Mouse (Mus musculus) spleen, adult 2 months (tissue): ENCODE measurements around the gene 4930447C04Rik. TPM values are rescaled to one million over a fixed set of nuclear protein-coding genes. Genes with fewer than 3 reads are reported as not detected.

Experiments used
- DNase-seq, 2 experiments: peaks; one replicate each; pipeline versions ENCODE4 v3.0.0 to v3.0.0-alpha.2; 2012 to 2021; ENCODE audit warnings: low spot score in 2 of 2, low read depth in 1 of 2
- H3K27ac ChIP-seq: fragments of 200-500 bp; 2 replicates; pipeline ENCODE4 v1.5.1; 2012; ENCODE audit warnings: low read length, inconsistent platforms; ENCODE audit not compliant: insufficient read depth
- H3K27me3 ChIP-seq: fragments of 200-500 bp; 2 replicates; pipeline ENCODE4 v1.6.1; 2012; ENCODE audit warnings: mild to moderate bottlenecking, moderate library complexity, low read length, inconsistent platforms; ENCODE audit not compliant: control insufficient read depth, insufficient read depth
- H3K36me3 ChIP-seq: fragments of 200-500 bp; 2 replicates; pipeline ENCODE4 v1.6.1; 2012; ENCODE audit warnings: mild to moderate bottlenecking, low read length, inconsistent platforms; ENCODE audit not compliant: control insufficient read depth, insufficient read depth
- H3K4me1 ChIP-seq: fragments of 200-500 bp; 2 replicates; pipeline ENCODE4 v1.6.1; 2011; ENCODE audit warnings: inconsistent platforms; ENCODE audit not compliant: control insufficient read depth, insufficient read depth, insufficient read length
- H3K4me3 ChIP-seq: fragments of 200-500 bp; 2 replicates; pipeline ENCODE4 v1.5.1; 2011; ENCODE audit warnings: mild to moderate bottlenecking, inconsistent platforms; ENCODE audit not compliant: insufficient read depth, insufficient read length; ENCODE audit errors: extremely low read depth
- CTCF ChIP-seq: fragments of 200-500 bp; IDR thresholded peaks from 2 replicates; pipeline ENCODE4 v1.5.1; 2011; ENCODE audit warnings: mild to moderate bottlenecking, inconsistent platforms; ENCODE audit not compliant: insufficient read depth, insufficient read length, insufficient replicate concordance; ENCODE audit errors: extremely low read depth
- POLR2A ChIP-seq: fragments of 200-500 bp; IDR thresholded peaks from 2 replicates; pipeline ENCODE4 v1.6.1; 2011; ENCODE audit warnings: low read depth, low read length, inconsistent platforms
- WGBS: fragments of 180-500 bp; shearing (Covaris S2); methylation state at CpG from one replicate; pipeline ENCODE4 v1.1.7; 2018; 5-methylcytosine and 5-hydroxymethylcytosine counted together
- polyA plus RNA-seq: library from polyadenylated mRNA; depleted of rRNA; stranded (reverse); fragments of >200 nt; gene quantifications from 2 replicates; pipeline ENCODE4 v1.2.3, GENCODE M21; 2012

4930447C04Rik gene
- polyA plus RNA-seq, 1 experiment = not detected

DNA sequence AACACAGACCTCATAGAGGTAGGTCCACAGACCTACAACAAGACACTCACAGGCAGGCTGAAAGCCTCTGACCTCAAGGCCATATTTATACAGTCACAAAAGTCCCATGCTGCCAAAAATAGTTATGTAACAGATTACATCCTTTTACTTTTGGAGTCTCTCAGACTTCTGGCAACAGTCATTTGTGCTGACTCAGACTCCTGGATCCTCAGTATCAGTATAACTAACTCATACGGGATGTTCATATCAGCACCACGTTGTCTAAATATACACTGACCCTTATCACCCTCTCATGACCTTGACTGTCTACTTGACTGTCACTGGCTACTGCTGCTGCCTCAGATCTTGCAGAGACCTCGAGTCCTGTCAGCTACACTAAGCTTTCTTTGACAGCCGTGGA lies 14.3 kb upstream of the 4930447C04Rik start:
- no peak for TF ChIP-seq CTCF
- no peak for TF ChIP-seq POLR2A
- 61% methylated on average over 4 of the region's 4 CpGs for WGBS
- no peaks in the 10 kb centered on the region for H3K4me1 ChIP-seq
- no peak overlapping the region for H3K27ac ChIP-seq
- H3K4me3 ChIP-seq = no peak overlapping the region
- no peaks in the 10 kb centered on the region for H3K36me3 ChIP-seq
- 0 out of 2 replicates have a peak, but pooled peaks cover 1% of the 10 kb centered on the region for H3K27me3 ChIP-seq
- no peak for DNase-seq

DNA sequence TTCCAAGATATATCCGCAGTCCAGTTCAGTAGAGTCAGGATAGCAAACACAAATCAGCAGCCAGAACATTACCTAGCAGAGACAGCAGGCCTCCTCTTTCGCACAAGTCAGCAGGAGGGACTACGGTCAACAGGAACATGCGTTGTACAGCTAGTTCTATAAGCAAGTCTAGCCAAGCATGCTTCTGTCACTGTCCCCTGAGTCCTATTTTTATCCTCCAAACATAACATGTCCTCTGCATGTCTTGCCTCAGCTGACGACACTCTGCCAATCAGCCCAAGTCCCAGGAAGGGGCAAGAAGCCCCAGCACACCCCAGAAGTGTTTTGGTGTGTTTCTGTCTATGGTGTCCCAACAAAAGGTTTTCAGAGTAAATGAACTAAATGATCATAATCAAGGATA lies 13.3 kb upstream of the 4930447C04Rik start:
- TF ChIP-seq CTCF (no peak), POLR2A (no peak)
- Histone ChIP-seq H3K4me1 (no peaks in the 10 kb centered on the region), H3K27ac (no peak overlapping the region), H3K36me3 (no peaks in the 10 kb centered on the region), H3K27me3 (0 out of 2 replicates have a peak, but pooled peaks cover 1% of the 10 kb centered on the region), H3K4me3 (no peak overlapping the region)
- WGBS = 91% methylated on average over 5 of the region's 5 CpGs
- no peak for DNase-seq

DNA sequence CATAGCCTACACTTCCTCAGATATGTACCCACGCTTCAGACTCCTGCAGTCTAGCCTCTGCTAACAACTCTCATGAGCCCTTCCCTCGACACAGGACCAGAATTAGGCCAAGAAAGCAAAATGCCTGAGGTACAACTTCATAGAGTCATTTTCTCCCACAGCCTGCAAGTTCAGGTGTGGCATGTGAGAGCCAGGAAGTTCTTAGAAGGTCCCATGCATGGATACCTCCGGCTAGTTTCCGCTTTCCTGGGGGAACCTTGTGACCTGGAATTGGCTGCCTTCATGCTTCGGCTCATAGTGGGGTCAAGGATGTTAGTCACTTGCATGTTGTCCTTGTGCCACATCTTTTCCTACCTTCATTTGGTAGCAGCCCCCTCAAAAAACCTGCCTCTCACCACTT lies 12.5 kb upstream of the 4930447C04Rik start:
- no peak for TF ChIP-seq CTCF
- no peak for TF ChIP-seq POLR2A
- WGBS = 83% methylated on average over 5 of the region's 5 CpGs
- H3K27me3 ChIP-seq = 0 out of 2 replicates have a peak, but pooled peaks cover 1% of the 10 kb centered on the region
- DNase-seq = no peak
- H3K36me3 ChIP-seq = no peaks in the 10 kb centered on the region
- H3K4me1 ChIP-seq = no peaks in the 10 kb centered on the region
- H3K4me3 ChIP-seq = no peak overlapping the region
- no peak overlapping the region for H3K27ac ChIP-seq

DNA sequence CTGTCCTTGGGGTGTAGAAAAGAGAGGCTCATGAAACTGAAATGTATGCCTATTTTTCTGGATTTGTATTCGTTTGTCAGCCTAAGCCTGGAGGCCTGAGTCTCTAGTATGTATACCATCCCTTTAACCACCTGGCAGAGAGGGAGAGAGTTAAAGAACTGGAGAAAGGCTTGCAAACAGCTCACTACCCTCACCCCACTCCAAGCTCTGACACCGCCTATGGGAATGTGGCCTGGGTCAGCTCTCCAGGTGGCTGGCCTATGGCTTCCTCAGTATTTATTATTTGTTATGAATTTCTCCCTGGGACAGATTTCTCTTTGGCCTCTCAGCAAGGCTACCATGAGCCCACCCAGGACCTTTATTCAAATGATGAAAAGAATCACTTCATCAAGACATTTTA lies 6.8 kb upstream of the 4930447C04Rik start:
- WGBS = 50% methylated on average over 2 of the region's 2 CpGs
- DNase-seq = no peak
- H3K4me1 ChIP-seq = no peaks in the 10 kb centered on the region
- H3K27ac ChIP-seq = no peak overlapping the region
- no peaks in the 10 kb centered on the region for H3K36me3 ChIP-seq
- no peak overlapping the region for H3K4me3 ChIP-seq
- TF ChIP-seq POLR2A (no peak), CTCF (no peak)
- peaks cover 11% of the 10 kb centered on the region for H3K27me3 ChIP-seq

DNA sequence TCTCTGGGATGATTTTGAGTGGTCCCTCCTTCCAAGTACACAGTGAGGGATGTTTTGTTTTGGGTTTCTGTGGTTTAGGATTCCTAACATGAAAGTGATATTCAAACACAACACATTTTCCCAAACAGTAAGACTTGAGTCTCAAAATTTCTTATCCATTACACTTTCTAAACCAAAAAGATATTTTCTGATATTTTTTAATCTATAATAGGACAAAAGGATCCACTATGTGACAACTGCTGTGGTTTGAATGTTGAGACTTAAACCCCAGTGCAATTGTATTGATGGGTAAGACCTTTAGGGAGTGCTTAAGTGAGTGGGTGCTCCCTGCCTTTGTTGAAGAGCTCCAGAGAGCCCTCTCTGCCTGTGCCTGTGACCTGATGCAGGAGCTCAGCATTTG lies 6.2 kb upstream of the 4930447C04Rik start:
- H3K27me3 ChIP-seq = peaks cover 12% of the 10 kb centered on the region
- no peak overlapping the region for H3K27ac ChIP-seq
- no peak for TF ChIP-seq POLR2A
- no peak for TF ChIP-seq CTCF
- H3K4me1 ChIP-seq = no peaks in the 10 kb centered on the region
- no peak for DNase-seq
- no peak overlapping the region for H3K4me3 ChIP-seq
- H3K36me3 ChIP-seq = no peaks in the 10 kb centered on the region

DNA sequence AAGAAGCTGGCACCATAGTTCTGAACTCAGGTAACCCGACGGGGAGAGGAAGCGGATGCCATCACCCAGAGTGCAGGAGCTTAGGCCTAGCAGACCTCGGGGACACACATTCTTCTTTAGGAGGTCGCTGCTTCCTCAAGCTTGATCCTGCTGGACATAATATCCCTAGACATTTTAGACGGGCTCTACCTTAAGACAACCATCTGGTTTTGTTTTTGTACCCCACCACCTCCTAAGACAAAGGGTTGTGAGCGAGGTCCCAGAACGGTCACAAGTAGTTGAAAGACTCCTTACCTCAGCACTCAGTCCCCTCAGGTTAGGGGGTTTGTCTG lies 5.5 kb upstream of the 4930447C04Rik start:
- no peak for DNase-seq
- H3K36me3 ChIP-seq = no peaks in the 10 kb centered on the region
- WGBS = 27% methylated on average over 8 of the region's 8 CpGs
- TF ChIP-seq POLR2A (no peak), CTCF (no peak)
- no peak overlapping the region for H3K27ac ChIP-seq
- peaks cover 16% of the 10 kb centered on the region for H3K27me3 ChIP-seq
- no peaks in the 10 kb centered on the region for H3K4me1 ChIP-seq
- no peak overlapping the region for H3K4me3 ChIP-seq

DNA sequence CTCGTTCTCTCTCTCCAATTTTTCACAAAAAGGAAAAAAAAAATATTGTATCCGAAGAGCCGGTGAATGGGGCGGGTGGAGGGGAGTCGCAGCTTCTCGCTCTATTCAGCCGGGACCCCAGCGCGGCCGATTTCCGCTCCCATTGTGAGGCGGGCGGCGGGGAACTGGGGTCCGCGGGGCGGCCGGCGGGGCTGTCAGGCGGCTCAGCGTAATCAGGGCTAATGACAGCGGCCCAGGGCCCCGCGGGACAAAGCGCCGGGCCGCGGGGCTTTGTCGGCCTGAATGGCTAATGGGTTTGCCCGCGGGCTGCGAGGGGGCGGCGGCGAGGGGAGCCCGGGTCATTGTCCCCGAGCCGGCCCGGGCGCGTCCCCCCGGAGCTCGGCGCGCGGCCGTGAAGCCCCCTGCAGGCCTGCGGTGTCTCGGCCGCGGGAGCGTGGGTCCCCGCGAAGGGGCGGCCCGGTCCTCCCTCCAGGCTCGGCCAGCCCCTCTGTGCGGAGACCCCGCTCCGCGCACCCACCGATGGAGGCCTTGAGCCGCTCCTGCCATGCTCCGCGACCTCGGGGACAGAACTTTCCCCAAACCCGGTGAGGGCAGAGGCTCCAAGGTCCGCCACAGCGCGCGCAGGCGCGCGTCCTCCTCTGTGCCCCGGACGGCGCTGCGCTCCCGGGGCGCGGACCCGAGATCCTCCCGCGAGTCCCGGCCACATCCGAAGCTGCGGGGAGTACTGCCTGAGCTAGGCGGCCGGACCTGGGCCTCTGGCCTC lies 4.9 kb upstream of the 4930447C04Rik start:
- H3K4me1 ChIP-seq = no peaks in the 10 kb centered on the region
- H3K36me3 ChIP-seq = no peaks in the 10 kb centered on the region
- 2% methylated on average over 85 of the region's 89 CpGs for WGBS
- no peak for DNase-seq
- TF ChIP-seq POLR2A (no peak), CTCF (no peak)
- H3K4me3 ChIP-seq = no peak overlapping the region
- H3K27ac ChIP-seq = no peak overlapping the region
- H3K27me3 ChIP-seq = peaks cover 19% of the 10 kb centered on the region
